23 mouse cellular contexts compared by ENCODE assay signal in genomic region chr5:34785027-34785426, GRCm38 (mm10). TPM values are rescaled to one million over a fixed set of nuclear protein-coding genes. Genes with fewer than 3 reads are reported as not detected.
DNase-seq lines count a peak whose midpoint lies in the region; ATAC-seq lines count a peak whose summit lies in the region.
"Had no signal": no experiment of that assay in that cellular context is flagged by ENCODE, and none has a peak within 500 bp of the region (broad histone marks: within the 10 kb centered on the region; RNA-seq: fewer than 3 reads in every experiment).

No protein-coding gene starts in this region.

- no peaks in the 10 kb centered on the region for H3K4me1 ChIP-seq in heart, embryonic 11.5 days (ENCODE audit: control insufficient read depth, insufficient read depth, low read length)
- H3K4me1 ChIP-seq in hindbrain, embryonic 12.5 days: no peaks in the 10 kb centered on the region
- H3K4me1 ChIP-seq: embryonic facial prominence, embryonic 15.5 days; forebrain, embryonic 15.5 days; hindbrain, embryonic 13.5 days had no signal

- DNase-seq in adrenal gland, adult (ENCODE audit: inconsistent age in 2 of 2, low spot score in 1 of 2): peak; percentile 18 to 54
- no peak for DNase-seq in adrenal gland, adult 18-20 months (ENCODE audit: low spot score in 2 of 2)
- peak; percentile 20 for DNase-seq in CD4-positive helper T cell, adult 2 months (ENCODE audit: low read depth, low spot score)
- peak; percentile 57 for DNase-seq in induced T-regulatory cell, adult 2 months (ENCODE audit: low read depth)
- no peak for DNase-seq in layer of hippocampus, adult 9-10 months (ENCODE audit: low spot score)
- DNase-seq: adrenal gland, postnatal 25 days; cerebellum, adult 2 months; cerebellum, postnatal 10 days; embryo, embryonic 11 days; gastrocnemius, postnatal 14 days; heart, adult 11 months; heart, postnatal 10 days; heart, postnatal 4 days; kidney, adult 2 months had no signal

- H3K9ac ChIP-seq in heart, embryonic 11.5 days (ENCODE audit: low read depth, low read length): no peak overlapping the region
- no peak overlapping the region for H3K9ac ChIP-seq in hindbrain, embryonic 12.5 days
- H3K9ac ChIP-seq: embryonic facial prominence, embryonic 15.5 days; forebrain, embryonic 15.5 days; hindbrain, embryonic 13.5 days had no signal

- ATAC-seq in activated CD4-positive, CD25-positive, alpha-beta regulatory T cell, adult 4 months: peak; percentile 81
- ATAC-seq in heart, embryonic 11.5 days (replicated peaks; ENCODE audit: insufficient number of reproducible peaks, low FRiP score, low TSS enrichment): no peak
- ATAC-seq in hindbrain, embryonic 12.5 days (ENCODE audit: low FRiP score): no peak
- ATAC-seq: forebrain, embryonic 15.5 days; hindbrain, postnatal 0 days; intestine, embryonic 16.5 days; Patski had no signal

- no peaks in the 10 kb centered on the region for H3K9me3 ChIP-seq in heart, embryonic 11.5 days (replicated peaks; ENCODE audit: control insufficient read depth, low read length)
- no peaks in the 10 kb centered on the region for H3K9me3 ChIP-seq in hindbrain, embryonic 12.5 days (replicated peaks)
- H3K9me3 ChIP-seq: embryonic facial prominence, embryonic 15.5 days; forebrain, embryonic 15.5 days; hindbrain, embryonic 13.5 days had no signal

- no peaks in the 10 kb centered on the region for H3K27me3 ChIP-seq in heart, embryonic 11.5 days (ENCODE audit: control insufficient read depth, insufficient read depth, low read length)
- H3K27me3 ChIP-seq in hindbrain, embryonic 12.5 days: no peaks in the 10 kb centered on the region
- H3K27me3 ChIP-seq: embryonic facial prominence, embryonic 15.5 days; forebrain, embryonic 15.5 days; hindbrain, embryonic 13.5 days; Patski had no signal

- 86% methylated on average over 3 of the region's 3 CpGs for WGBS in heart, embryonic 11.5 days (ENCODE audit: insufficient replicate concordance)
- WGBS in hindbrain, embryonic 12.5 days: 93% methylated on average over 3 of the region's 3 CpGs

- H3K4me2 ChIP-seq in heart, embryonic 11.5 days: no peak overlapping the region
- H3K4me2 ChIP-seq in hindbrain, embryonic 12.5 days (replicated peaks): no peak overlapping the region
- H3K4me2 ChIP-seq: embryonic facial prominence, embryonic 15.5 days; forebrain, embryonic 15.5 days; hindbrain, embryonic 13.5 days had no signal

- no peak overlapping the region for H3K27ac ChIP-seq in heart, embryonic 11.5 days (ENCODE audit: low read depth, low read length)
- no peak overlapping the region for H3K27ac ChIP-seq in hindbrain, embryonic 12.5 days
- H3K27ac ChIP-seq: embryonic facial prominence, embryonic 15.5 days; forebrain, embryonic 15.5 days; hindbrain, embryonic 13.5 days; hindbrain, postnatal 0 days had no signal

- no peaks in the 10 kb centered on the region; the same call in 1 of the 2 replicates for H3K36me3 ChIP-seq in heart, embryonic 11.5 days (ENCODE audit: control insufficient read depth, insufficient read depth, low read length)
- peaks cover 34% of the 10 kb centered on the region for H3K36me3 ChIP-seq in hindbrain, embryonic 12.5 days

- no peak overlapping the region for H3K4me3 ChIP-seq in heart, embryonic 11.5 days (ENCODE audit: low read depth, low read length)
- H3K4me3 ChIP-seq in hindbrain, embryonic 12.5 days: no peak overlapping the region
- H3K4me3 ChIP-seq: embryonic facial prominence, embryonic 15.5 days; forebrain, embryonic 15.5 days; hindbrain, embryonic 13.5 days had no signal

RNA-seq across cellular contexts. Expression of gene Htt, which starts 23.5 kb away (rescaled TPM):
- total RNA-seq in adrenal gland, adult 18-20 months (2021): 10 to 100 TPM; 30.8 to 34.3 TPM
- 10 to 100 TPM; 12.7 to 17.9 TPM for polyA plus RNA-seq in activated CD4-positive, CD25-positive, alpha-beta regulatory T cell, adult 4 months (2017; shearing (Covaris generic))
- 8.4 and 15.5 TPM in 2 replicates for polyA plus RNA-seq in heart, embryonic 11.5 days (2014; fragmentation: Nextera tagmentation; extraction: Ambion mirVana)
- polyA plus RNA-seq in hindbrain, embryonic 12.5 days (2016; fragmentation: Nextera tagmentation; extraction: Ambion mirVana): 19.0 and 20.3 TPM in 2 replicates

Comparison
In these comparisons a context has a peak if more than half of its experiments do, and no peak if none do; other contexts are left out.
1. DNase-seq: peak in adrenal gland, adult (2 of 2), CD4-positive helper T cell, adult 2 months (single experiment) and induced T-regulatory cell, adult 2 months (single experiment); none in adrenal gland, adult 18-20 months (0 of 2) and layer of hippocampus, adult 9-10 months (single experiment).